Mouse (Mus musculus): ENCODE measurements around the gene Hivep3.

Hivep3 gene

DNA sequence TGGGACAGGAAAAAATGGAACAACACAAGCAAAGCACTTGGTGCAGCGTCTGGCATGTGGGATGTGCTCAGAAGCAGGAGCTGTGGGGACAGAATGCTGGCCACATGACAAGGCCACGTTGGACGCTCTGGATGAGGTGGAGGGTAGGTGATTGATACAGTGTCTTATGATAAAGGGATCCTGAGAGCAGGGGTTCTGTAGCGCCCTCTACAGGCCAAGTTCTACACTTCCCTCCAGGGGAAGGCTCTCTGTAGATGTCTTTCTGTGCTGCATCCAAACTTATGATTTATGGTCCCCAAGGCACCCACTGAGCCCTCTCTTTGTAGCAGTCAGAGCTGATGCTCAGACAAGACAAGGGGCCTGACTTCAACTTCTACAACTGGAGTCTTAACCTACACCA is 419.1 kb downstream of the Hivep3 start:
- DNase-seq (ENCODE audit: low spot score) = no peak

DNA sequence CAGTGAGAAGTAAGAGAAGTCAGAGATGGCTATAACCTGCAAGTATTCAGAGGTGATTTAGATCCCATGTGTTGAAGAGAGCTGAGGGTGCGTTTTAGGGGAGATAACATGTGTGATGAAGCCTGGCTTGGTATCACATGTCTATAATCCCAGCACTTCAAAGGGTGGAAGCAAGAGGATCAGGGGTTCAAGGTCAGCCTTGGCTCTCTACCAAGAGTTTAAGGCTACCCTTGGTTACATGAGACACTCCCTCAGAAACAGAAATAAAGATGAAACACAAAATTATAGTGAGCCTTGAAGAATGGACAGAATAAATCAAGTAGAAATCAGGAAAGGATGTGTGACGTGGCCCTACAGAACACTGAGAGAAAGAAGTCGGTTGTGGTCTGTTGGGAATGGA is 420.2 kb downstream of the Hivep3 start:
- no peak for DNase-seq (ENCODE audit: low spot score)

DNA sequence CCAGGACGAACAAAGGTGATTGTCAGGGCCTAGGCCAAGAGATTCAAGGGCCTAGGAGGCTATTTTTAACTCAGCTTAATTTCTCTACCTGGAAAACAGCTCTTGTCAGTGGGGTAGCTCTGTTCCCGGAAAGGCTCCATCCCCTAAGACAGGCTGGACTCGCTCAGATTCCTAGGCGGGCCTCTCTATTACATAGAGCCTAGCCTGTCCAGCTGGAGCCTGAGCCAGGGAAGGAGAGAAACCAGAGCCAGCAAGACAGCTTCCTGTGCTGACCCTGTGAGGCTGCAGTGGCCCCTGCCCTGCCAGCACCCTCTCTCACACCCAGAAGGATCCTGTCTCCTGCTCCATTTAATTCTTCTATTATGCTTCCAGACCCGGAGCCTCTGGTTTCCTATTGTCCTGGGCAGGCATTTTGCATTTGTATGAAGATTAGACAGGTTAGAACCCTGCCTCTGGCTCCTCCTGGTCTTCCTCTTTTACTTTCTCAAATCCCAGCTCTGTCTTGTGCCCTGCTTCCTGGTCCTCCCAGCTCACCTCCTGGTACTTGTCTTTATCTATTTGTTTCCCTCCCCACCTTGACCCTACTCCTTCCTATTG is 425.2 kb downstream of the Hivep3 start:
- no peak for DNase-seq (ENCODE audit: low spot score)

DNA sequence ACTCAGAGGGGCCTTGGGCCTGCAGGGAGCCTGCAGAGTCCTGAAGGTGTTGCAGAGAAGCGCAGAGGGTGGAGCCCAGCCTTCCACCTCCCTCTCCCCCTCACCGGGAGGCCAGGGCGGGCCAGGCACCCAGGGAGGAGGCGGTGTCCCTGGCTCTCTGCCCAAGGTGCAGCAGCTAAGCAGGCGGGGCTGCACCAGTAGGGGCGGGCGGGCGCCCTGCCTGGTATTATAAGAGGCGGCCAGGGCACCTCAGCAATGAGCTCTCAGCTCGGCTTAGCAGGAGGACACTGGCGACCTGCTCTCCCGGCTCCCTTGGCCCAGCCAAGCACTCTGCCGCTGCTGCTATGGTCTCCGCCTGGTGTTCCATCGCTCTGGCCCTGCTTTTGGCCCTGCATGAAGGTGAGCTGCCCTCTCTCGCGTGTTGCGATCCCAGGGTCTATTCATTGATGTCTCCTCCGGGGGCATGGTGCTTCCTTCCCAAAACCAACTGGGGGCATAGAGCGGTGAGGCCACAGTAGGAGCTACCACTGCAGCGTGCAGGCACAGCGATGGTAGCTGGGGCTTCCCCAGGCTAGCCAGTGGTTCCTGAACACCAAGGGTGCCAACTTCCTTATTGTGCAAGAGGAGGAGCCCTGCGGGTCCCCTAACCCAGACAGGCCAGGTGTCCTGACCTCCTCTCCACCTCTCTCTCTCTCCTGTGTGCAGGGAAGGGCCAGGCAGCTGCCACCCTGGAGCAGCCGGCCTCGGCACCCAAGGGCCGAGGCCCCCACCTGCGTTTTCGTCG is 427.8 kb downstream of the Hivep3 start, which contains the start of gene Edn2:
Gene Edn2, plus strand, starts transcription at position 41 of the 784 bp plus-strand sequence.
- DNase-seq (ENCODE audit: low spot score) = no peak

DNA sequence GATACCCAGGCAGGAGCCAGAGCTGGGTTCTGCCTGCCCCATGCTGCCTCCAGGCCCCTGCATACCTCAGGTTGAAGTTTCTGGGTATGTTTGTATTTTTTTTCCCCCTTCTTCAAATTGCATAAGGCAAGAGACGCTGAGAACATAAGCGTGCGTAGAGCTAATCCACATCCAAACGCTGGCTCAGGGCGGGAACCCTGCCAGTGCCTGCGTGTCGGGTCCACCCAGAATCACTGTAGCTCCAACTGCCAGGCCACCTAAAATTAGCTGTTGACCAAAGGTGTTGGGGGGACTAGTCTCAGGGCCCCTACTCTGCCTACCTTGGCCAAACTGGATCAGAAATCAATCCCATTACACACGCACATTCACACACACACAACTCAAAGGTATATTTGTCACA is 429.0 kb downstream of the Hivep3 start:
- DNase-seq (ENCODE audit: low spot score) = no peak

DNA sequence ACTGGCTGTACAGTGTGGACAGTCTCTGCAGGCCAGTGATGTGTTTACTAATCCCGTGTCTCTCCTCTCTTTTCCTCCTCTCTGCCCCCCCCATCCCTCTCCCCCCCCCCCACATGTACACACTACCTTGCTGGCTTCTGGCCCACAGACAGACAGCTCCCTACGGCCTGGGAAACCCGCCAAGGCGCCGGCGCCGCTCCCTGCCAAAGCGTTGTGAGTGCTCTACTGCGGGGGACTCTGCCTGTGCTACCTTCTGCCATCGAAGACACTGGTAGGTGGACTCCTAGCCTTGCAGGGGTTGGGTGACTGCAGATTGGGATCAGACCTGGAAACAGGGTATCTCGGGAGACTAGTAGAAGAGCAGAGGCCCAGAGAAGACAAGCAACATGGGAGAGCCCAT is 429.7 kb downstream of the Hivep3 start:
- DNase-seq (ENCODE audit: low spot score) = no peak

DNA sequence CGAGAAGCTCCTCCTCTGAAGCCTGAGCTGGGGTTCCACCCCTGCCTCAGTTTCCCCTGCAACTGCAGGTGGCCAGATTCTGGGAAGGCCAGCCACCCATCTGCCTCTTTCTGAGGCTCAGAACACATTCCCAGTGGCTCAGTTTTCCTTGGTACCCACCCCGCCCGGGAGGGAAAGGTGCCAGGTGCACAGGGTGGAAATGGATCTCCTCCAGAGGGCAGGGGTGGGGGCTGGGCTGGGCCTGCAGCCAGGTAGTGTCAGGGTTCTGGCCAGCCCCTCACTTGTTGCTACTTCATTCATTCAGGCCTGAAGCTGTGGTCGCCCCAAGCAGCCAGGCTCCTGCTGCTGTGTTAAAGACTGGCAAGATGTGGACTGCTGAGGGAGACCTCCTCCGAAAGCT is 430.7 kb downstream of the Hivep3 start:
- DNase-seq (ENCODE audit: low spot score) = no peak

DNA sequence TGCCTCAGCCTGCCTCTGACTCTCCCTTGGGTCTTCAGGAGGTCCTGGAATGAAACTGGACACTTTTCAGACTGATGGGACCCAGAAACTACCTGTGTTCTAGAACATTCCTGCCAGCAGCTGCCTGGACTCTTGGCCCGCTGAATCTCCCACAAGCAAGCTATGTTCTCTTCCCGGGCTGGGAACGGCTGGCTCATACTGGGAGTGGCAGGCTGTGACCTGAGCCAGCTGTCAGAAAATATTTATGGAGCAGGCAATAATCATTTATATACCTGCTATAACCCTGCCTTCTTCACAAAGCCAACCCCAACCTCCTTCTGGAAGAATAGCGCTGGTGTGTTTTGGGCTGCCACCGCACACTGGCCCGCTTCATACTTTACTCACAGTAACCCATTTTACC is 434.2 kb downstream of the Hivep3 start:
- no peak for DNase-seq (ENCODE audit: low spot score)

DNA sequence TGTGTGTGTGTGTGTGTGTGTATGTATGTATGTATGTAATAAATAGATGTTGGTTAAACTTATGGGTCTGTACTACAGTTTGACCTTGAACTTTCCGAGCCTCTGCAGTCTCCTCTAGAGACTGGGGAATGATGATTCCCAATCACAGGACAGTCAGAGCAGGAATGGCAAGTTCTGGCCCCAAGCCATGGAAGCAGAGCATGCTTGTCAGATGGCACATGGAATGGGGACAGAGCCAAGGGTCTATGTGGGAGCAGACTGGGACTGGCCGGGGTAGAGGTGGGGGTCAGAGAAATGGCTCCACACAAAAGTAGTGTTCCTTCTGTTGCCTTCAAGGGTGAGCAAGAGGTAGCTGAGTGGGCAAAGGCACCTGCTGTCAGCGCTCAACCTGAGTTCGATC is 434.8 kb downstream of the Hivep3 start:
- no peak for DNase-seq (ENCODE audit: low spot score)

DNA sequence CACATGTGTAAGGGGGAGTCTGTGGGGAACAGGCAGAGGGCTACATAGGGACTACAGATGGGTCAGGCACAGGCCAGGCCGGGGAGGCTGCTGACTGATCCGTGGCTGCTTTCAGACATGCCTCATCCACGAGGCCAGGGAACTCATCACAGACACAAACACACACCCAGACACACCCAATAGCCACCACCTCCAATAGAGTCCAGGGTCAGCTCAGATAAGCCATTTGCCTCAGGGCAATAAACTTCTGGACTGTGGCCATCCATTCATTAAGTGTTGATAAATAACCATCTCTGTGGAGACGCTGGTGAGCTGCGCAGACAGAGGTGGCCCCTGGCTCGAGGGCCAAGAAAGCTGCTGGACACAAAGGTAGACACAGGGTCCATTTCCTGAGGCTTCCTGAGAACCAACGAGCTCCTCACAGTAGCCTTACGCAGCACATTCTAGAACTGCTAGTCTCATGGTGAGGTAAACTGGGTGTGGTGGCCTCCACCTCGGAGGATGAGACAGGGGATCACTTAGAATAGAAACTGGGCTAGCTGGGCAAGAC is 436.9 kb downstream of the Hivep3 start:
- DNase-seq (ENCODE audit: low spot score) = no peak

DNA sequence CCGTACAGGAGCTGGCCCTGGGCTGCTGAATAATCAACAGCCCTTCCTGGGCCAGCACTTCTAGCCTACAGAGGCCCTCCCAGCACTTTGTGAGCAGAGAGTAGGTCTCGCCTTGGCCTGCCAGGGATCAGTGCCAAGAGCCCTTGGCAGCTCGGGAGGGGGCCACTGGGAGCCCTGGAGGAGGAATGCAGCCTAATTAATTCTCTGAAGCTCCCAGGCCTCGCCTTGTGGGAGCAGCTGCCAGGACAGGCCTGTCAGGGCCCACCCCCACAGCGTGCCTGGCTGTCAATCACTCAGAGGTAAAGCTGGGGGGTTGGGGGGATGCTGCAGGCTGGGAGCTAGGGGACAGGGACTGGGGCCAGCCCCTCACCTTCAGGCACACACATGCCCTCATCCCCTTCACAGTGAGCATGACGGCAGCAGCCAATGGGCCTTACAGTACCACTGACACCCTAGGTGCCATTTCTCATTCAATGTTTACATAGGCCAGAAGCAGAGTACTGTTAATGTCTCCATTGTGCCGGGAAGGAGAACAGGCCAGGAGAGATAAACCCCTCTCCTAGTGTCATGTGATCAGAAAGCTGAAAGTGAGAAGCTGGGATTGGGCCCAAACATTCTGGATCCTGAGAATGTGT is 438.6 kb downstream of the Hivep3 start:
- DNase-seq (ENCODE audit: low spot score) = peak; percentile 24

DNA sequence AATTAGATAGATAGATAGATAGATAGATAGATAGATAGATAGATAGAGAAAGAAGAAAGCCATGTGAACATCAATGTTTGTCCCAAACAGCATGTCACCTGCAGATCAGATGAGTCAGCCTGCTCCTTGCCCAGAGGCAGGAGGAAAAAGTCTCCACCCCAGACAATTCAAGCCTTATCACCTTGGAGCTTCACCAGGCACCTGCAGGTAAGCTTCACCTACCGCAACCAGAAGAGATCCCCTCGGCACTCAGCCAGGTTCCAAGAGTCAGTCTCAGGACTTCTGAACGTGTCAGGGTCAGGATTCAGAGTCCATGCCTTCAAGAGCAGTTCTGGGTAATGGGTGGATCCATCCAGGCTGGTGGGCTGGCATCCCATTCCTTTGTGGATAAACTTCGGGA is 445.5 kb downstream of the Hivep3 start:
- DNase-seq (ENCODE audit: low spot score) = no peak

DNA sequence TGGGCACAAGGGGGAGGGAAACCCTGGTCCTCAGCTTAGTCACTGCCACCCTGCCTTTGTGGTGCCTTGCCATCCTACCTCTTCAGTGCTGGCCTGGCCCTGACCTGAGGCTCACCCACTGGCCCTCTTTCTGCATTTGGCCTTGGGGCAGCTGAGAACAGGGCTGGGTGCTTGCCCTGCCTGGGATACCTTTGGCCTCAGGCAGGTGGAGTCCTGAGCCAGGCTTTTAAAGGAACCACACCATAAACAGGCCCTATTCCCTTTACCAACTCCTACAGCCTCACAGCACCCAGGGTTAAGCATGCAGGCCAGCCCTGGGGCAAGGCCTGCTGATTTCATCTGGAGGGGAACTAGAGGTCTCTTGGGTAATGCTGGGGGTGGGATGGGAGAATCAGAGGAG is 447.0 kb downstream of the Hivep3 start:
- no peak for DNase-seq (ENCODE audit: low spot score)

DNA sequence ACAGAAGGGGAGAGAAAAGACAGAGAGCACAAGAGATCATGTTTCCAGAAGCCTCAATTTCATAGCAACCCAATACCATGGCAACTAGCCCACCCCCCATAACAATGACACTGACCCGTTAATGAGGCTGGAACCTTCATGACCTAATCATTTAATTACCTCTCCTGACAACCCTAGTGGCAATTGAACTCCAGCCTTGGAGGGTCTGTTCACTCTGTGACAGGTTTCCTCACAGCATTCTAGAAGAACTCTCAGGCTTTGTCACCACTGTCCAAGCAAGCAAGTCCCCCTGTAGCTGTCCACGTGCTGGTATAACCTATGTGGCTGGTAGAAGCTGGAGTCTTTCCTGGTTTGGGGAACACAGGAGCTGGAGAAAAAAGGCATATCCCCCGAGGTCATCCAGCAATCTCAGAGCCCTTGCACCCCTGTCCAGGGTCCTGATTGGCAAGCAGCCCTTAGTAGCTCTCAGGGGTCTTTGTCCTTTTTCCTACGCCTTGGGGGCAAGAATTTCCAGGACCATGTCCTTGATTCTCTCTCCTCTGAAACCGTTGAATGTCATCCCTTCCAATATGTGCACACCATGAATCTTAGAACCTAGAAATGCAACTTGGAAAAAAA is 450.9 kb downstream of the Hivep3 start:
- DNase-seq (ENCODE audit: low spot score) = peak; percentile 46

DNA sequence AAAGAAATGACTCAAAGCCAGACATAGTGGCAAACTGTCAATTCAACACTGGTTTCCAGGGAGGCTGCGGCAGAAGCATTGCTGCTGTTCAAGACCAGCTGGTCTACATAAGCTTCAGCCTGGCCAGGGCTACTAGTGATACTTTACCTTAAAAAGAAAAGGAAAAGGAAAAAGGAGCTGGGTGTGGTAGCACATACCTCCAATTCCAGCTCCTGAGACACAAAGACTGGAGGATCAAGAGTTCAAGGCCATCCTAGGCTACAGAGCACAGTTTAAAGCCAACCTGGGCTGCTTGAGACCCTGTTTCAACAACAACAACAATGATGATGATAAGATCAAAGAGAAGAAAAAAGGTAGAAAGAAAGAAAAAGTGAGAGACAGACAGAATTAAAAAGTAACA is 452.9 kb downstream of the Hivep3 start:
- no peak for DNase-seq (ENCODE audit: low spot score)

DNA sequence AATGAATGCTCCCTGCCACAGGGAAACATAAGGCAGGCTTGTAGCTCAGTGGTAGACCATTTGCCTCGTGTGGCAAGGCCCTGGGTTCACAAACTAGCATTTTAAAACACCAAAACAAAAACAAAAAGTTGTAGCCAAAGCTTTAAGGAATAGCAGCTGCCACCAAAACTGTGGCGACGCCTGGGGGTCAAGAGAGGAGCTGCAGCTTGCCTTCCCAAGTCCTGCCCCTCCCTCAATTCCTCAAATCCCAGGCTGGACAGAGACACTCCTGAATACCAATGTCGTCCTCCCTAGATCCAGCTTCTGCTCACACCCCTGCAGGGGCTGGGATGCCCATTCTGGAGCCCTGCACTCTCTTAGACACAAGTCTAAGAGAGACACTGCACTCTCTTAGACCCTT is 453.4 kb downstream of the Hivep3 start:
- peak; percentile 53 for DNase-seq (ENCODE audit: low spot score)

All from retina, embryonic 14.5 days (tissue).